Mouse (Mus musculus): ENCODE measurements around the gene Pacrg. TPM values are rescaled to one million over a fixed set of nuclear protein-coding genes. Genes with fewer than 3 reads are reported as not detected.

The Pacrg gene
- total RNA-seq, 2 experiments from 2014 or later, result 2.1 to 2.7 TPM

Other genes with a start within 250 kb of the Pacrg start
- gene Prkn, start 73 bp upstream of the Pacrg start, total RNA-seq (2021), result 10 to 100 TPM; 10.2 to 13.8 TPM